Mouse (Mus musculus) thymus, postnatal 14 days (tissue): ENCODE results near the gene Rora.
A peak's percentile ranks its signal among the peaks of the same experiment; 100 is the strongest.

Experiments
- DNase-seq: peaks from one replicate; pipeline ENCODE4 v3.0.0; 2021

Rora gene

DNA sequence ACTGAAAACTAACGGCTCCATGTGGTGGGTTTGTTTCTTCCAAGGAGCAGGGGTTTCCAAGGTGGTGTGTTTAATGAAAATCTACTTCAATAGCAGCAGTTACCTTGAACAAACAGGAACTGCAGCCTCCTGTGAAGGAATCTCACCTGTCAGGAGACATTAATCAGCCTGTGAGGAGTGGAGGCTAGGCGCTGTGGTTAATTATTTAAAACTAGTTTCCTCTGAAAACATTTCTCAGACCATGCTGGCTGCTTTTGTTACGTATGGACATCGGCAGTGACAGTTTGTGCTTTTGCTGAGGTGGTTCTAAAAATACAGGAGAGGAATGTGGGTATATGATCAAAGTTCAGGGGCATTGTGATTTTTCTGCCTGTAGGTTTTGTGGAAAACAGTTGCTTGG, 171.5 kb downstream of the Rora start:
- DNase-seq, result no peak

- DNase-seq, result no peak
Observed at GRCm38 (mm10) chr9:68825841-68826240, 172.3 kb downstream of the Rora start.

- no peak for DNase-seq
Observed at GRCm38 (mm10) chr9:68827441-68827840, 173.9 kb downstream of the Rora start.

- DNase-seq, result no peak
Observed at GRCm38 (mm10) chr9:68829903-68830302, 176.3 kb downstream of the Rora start.

- no peak for DNase-seq
Observed at GRCm38 (mm10) chr9:68833323-68833722, 179.7 kb downstream of the Rora start.

DNA sequence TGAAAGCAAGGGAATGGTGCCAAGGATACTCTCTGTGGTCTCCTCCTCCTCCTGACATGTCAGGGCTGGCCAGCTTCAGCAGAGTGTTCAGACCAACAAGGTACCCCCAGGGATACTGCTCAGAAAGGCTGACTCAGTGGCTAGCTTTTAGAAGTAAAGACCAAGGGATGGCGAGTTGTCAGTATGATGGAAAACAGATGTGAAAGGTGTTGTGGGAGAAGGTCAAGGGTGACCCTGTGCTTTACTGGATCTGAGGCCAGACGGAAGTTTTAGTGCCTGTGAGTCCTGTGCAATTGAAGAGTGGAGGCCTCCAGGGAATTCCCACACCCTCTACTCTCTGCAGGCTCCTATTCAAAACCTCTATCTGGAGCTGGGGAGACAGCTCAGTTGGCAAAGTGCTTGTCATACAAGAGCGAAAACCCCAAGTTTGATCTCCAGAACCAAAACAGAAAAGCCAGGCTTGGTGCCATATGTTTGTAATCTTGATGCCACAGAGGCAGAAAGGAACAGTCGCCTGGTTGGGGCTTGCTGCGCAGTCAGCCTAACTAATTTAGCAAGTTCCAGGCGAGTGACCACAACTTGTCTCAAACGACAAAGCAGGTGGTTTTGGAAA, 181.6 kb downstream of the Rora start:
- no peak for DNase-seq

- no peak for DNase-seq
Observed at GRCm38 (mm10) chr9:68842134-68842892, 188.7 kb downstream of the Rora start.

DNA sequence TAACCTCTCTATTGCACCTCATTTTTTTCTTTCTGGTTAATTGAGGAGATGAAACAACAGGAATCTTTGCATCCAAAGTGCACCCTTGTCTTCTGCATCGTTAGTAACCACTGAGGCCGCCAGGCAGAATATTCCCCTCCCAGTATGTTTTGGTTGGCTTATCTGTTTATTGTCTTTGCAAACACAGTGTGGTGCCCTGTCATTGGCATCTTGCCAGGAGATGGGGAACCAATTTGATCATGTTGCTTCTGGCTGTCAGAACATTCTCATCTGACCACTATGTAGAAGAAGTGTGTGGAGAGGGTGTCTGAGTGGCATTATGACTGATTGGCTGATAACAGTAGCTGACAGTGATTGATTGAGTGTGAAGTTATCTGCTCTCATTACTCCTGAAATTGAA, 192.0 kb downstream of the Rora start:
- DNase-seq, result no peak

GRCm38 (mm10) chr9:68850321-68850720, 196.7 kb downstream of the Rora start:
- DNase-seq, result no peak

- no peak for DNase-seq
Observed at GRCm38 (mm10) chr9:68852201-68852600, 198.6 kb downstream of the Rora start.

DNA sequence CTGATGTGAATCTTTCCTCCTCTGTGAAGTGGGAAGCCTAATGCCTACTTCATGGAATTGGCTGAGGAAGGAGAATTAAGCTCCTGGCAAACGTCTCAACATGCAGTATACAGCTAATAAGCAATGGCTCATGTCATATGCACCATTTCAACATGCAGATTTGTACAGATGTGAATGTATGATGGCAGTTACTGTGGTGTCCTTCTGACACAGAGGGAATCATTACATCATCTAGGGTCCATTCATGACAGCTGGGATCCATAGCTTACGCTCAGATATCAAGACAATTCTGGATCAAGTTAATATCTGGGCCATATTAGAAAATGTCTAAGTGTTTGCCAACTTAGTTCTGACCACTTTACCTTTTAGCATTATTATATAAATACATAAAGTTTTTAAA, 199.3 kb downstream of the Rora start:
- no peak for DNase-seq

- no peak for DNase-seq
Observed at GRCm38 (mm10) chr9:68859500-68859899, 205.9 kb downstream of the Rora start.

DNA sequence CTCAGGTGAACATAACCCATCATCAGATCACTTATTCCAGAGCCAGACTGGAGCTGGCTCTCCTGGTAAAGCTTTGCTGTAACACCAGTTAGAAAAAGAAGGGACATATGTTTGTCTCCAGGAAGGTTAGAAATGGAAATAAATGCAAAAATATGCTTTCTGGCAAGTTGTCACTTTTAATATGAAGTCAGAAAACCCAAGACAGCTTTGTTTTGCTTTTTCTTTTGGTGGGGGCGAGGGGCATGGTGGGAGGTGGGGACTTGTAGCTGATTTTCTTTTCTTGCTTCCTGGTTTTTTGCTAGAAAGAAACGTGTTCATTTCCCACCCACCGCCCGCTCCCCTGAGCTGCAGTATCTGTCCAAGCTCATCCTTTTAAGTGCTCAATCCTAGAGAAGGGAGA, 212.7 kb downstream of the Rora start:
- DNase-seq, result no peak

GRCm38 (mm10) chr9:68873838-68874237, 220.3 kb downstream of the Rora start:
- no peak for DNase-seq

DNA sequence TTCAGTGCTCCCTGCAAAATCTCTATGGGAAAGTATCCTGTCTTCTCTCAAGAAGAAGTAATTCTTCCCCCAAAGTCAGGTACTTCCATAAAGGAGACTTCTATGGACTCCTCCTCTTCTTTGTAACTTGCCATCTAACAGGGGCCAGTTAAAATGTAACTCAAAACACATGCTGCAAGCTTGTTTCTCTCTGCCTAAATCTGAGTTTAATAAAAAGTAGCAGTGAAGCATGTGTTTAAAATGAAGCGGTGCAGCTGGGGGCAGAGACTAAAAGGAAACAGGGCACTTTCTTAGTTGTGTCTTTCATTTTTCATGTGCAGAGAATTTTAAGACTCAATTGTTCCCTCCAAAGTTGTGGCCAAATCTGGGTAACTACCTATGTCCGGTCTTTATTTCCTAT, 221.0 kb downstream of the Rora start:
- no peak for DNase-seq

GRCm38 (mm10) chr9:68875791-68876190, 222.2 kb downstream of the Rora start:
- DNase-seq, result no peak

GRCm38 (mm10) chr9:68876289-68876688, 222.7 kb downstream of the Rora start:
- no peak for DNase-seq

DNA sequence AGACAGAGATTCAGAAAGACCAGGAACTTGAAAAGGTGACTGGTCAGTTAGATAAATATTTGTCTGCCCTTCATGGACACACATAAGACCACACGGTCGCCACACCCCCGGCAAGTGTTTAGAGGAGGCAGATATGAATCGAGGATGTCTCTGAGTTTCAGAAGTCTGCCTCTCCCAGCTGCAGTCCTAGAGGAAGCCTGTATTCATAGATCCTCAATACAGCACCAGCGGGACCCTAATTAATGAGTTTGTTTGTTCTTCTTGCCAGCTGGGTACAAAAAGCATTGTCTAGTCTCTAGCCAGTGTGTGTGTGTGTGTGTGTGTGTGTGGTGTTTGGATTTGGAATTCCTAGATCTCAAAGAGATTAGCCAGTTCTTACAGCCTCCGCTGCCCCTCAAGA, 228.3 kb downstream of the Rora start:
- DNase-seq, result no peak

DNA sequence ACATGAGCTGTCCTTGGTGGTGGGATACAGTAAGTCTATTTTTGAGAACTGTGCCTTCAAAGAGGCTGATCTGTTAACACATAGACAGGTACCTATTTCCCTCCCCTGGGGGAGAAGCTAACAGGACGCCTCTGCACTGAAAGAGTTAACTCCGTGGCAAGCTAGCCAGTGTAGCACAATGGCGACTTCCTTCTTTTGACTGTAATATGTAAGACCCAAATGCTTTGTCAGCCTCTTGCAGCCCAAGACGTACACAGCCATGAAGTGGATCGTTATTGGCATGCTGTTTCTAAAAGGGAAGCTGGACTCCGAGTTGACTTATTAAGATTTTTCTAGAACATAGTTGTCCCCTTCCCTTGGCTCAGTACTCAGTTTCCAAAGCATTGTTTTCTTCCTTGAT, 229.4 kb downstream of the Rora start:
- DNase-seq, result no peak

- no peak for DNase-seq
Observed at GRCm38 (mm10) chr9:68883687-68884086, 230.1 kb downstream of the Rora start.

GRCm38 (mm10) chr9:68884451-68885035, 231.0 kb downstream of the Rora start:
- peak; percentile 61 for DNase-seq

GRCm38 (mm10) chr9:68888670-68889069, 235.1 kb downstream of the Rora start:
- peak; percentile 34 for DNase-seq

- no peak for DNase-seq
Observed at GRCm38 (mm10) chr9:68891431-68891830, 237.8 kb downstream of the Rora start.

DNA sequence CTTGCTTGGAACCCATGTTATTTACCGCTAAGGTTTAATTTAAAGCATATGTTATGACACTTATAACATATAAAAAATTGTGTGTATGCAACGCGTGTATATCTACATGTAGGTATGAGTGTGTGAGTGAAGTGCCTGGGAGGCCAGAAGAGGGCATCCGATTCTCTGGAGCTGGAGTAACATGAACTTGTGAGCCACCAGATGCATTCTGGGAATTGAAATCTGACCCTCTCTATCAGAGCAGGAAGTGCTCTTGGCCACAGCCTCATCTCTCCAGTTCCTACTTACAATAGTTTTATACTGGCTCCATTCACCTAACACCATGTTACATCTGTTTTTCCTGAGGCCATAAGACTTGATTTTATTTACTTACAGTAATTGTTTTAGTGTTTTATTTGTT, 238.8 kb downstream of the Rora start:
- DNase-seq, result no peak
